Mouse (Mus musculus) liver, embryonic 14.5 days (tissue): Measurements from ENCODE around the gene Arrdc2. TPM values are rescaled to one million over a fixed set of nuclear protein-coding genes. Genes with fewer than 3 reads are reported as not detected.

Experiments used
- ATAC-seq: fragments of 200-750 bp; cut with Nextera tagmentation; 2 replicates; pipeline ENCODE4 v1.8.0; 2017; ENCODE audit warnings: moderate number of reproducible peaks, mild to moderate bottlenecking, moderate library complexity; ENCODE audit not compliant: insufficient read depth
- DNase-seq, 3 experiments: peaks; one replicate each; pipeline ENCODE4 v3.0.0-alpha.2; 2012 to 2013; ENCODE audit warnings: low read depth in 3 of 3, low spot score in 3 of 3
- H3K27ac ChIP-seq: fragments of 300-500 bp; sonication (generic); 2 replicates; pipeline ENCODE4 v1.5.1; 2014; ENCODE audit warnings: moderate library complexity, mild to moderate bottlenecking, control low read depth, inconsistent platforms
- H3K27me3 ChIP-seq: fragments of 300-500 bp; sonication (generic); 2 replicates; pipeline ENCODE4 v1.6.1; 2014; ENCODE audit warnings: mild to moderate bottlenecking, low read length, moderate library complexity; ENCODE audit not compliant: control insufficient read depth, insufficient read depth
- H3K36me3 ChIP-seq: fragments of 300-500 bp; sonication (generic); replicated peaks from 2 replicates; pipeline ENCODE4 v1.6.1; 2014; ENCODE audit warnings: low read depth; ENCODE audit not compliant: control insufficient read depth, insufficient read depth
- H3K4me1 ChIP-seq, 2 experiments: fragments of 200-500 bp in 1 of 2; fragments of 300-500 bp in 1 of 2; sonication (generic) in 1 of 2; replicated peaks; 2 replicates each; pipeline ENCODE4 v1.6.1; 2012 to 2014; ENCODE audit warnings: antibody characterized with exemption in 1 of 2, inconsistent platforms in 1 of 2, low read length in 1 of 2; ENCODE audit not compliant: control insufficient read depth in 2 of 2, insufficient read depth in 2 of 2
- H3K4me2 ChIP-seq: fragments of 300-500 bp; sonication (generic); 2 replicates; pipeline ENCODE4 v1.6.1; 2014; ENCODE audit warnings: low read depth, mild to moderate bottlenecking, control low read depth, moderate library complexity
- H3K4me3 ChIP-seq, 2 experiments: fragments of 200-500 bp in 1 of 2; fragments of 300-500 bp in 1 of 2; sonication (generic) in 1 of 2; 2 replicates each; pipeline ENCODE4 v1.5.1; 2012 to 2014; ENCODE audit warnings: low read depth in 2 of 2, low read length in 2 of 2, mild to moderate bottlenecking in 2 of 2, control low read depth in 1 of 2, inconsistent platforms in 1 of 2, moderate library complexity in 1 of 2; ENCODE audit not compliant: insufficient read depth in 1 of 2
- H3K9ac ChIP-seq: fragments of 300-500 bp; sonication (generic); replicated peaks from 2 replicates; pipeline ENCODE4 v1.6.1; 2014; ENCODE audit warnings: mild to moderate bottlenecking, control low read depth, moderate library complexity
- H3K9me3 ChIP-seq: fragments of 300-500 bp; sonication (generic); 2 replicates; pipeline ENCODE4 v1.6.1; 2016; ENCODE audit warnings: low read length, mixed read lengths; ENCODE audit not compliant: control insufficient read depth
- CTCF ChIP-seq: IDR thresholded peaks from 2 replicates; pipeline ENCODE4 v1.5.1; 2016; ENCODE audit warnings: antibody characterized with exemption, low read depth, control low read depth
- EP300 ChIP-seq: IDR thresholded peaks from 2 replicates; pipeline ENCODE4 v1.6.1; 2016; ENCODE audit warnings: antibody characterized with exemption, low read depth
- WGBS: fragments of 180-500 bp; shearing (Covaris S2); extraction: QIAGEN DNeasy Blood & Tissue Kit; methylation state at CpG from one replicate; pipeline ENCODE4 v1.1.7; 2014; ENCODE audit not compliant: insufficient replicate concordance; 5-methylcytosine and 5-hydroxymethylcytosine counted together
- polyA plus RNA-seq, 2 experiments: library from polyadenylated mRNA; depleted of rRNA in 1 of 2; stranded (reverse) in 1 of 2; unstranded in 1 of 2; fragments of >200 nt; fragmentation: Nextera tagmentation in 1 of 2; extraction: Ambion mirVana in 1 of 2; gene quantifications; 2 replicates each; pipeline versions ENCODE4 v1.2.1 to v1.2.3; 2012 to 2014

The Arrdc2 gene
- polyA plus RNA-seq, 2 experiments, result 9.5 to 33.9 TPM

DNA sequence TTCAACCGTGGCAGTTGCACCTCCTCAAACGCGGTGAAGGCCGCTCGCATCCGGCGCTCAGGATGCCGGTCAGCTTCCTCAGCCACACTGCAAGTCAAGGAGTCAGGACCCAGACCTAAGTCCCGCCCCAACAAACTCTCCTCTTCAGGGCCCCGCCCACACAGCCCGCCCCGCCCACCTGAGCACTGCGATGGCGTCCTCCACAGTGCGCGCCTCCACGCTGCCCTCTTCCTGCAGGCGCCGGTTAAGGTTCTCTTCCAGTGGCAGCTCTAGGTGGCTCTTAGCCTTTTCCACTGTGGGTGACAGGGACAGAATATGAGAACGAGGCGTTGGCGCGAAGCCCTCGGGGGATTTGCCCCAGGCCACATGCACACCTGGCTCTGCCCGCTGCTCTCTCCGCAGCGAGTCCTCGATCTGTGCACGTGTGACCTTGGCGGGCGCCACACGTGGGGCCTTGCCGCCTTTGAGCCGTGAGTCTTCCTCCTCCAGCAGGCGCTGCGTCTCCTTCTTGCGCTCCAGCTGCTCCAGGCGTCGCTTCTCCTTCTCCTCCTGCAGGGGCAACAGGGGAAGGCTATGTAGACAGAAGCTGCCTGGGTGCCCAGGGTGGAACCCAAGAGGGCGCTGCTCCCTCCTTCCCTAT is 29.2 kb upstream of the Arrdc2 start:
- ATAC-seq, result no peak
- peaks cover 15 to 20% of the 10 kb centered on the region in 2 experiments for H3K4me1 ChIP-seq

GRCm38 (mm10) chr8:70866566-70866965 is 27.0 kb upstream of the Arrdc2 start:
- H3K4me1 ChIP-seq, result peaks cover 15 to 18% of the 10 kb centered on the region in 2 experiments

More for the DNA sequence above, 29.2 kb upstream of the Arrdc2 start:
- peak overlapping the region; percentile 20; the same call in 1 of the 2 replicates for H3K27ac ChIP-seq
- 40% methylated on average over 39 of the region's 40 CpGs for WGBS
- TF ChIP-seq CTCF, result peak; percentile 47; the same call in 1 of the 2 replicates
- no peak for TF ChIP-seq EP300
- peak overlapping the region; percentile 64 for H3K4me2 ChIP-seq
- H3K27me3 ChIP-seq, result peaks cover 16% of the 10 kb centered on the region
- no peaks in the 10 kb centered on the region for H3K9me3 ChIP-seq
- peak; percentile 55 to 64 (median 62) for DNase-seq
- H3K4me3 ChIP-seq, result peak overlapping the region; percentile 2 to 34; a peak in 3 of 4 replicates
- no peaks in the 10 kb centered on the region for H3K36me3 ChIP-seq
- H3K9ac ChIP-seq, result peak overlapping the region; percentile 24; the same call in 1 of the 2 replicates

GRCm38 (mm10) chr8:70866001-70866520 is 26.5 kb upstream of the Arrdc2 start:
- Histone ChIP-seq H3K36me3 (no peaks in the 10 kb centered on the region), H3K27me3 (peaks cover 41% of the 10 kb centered on the region), H3K27ac (peak overlapping the region; percentile 83), H3K4me3 (peak overlapping the region; percentile 49 to 65), H3K4me2 (peak overlapping the region; percentile 76), H3K9me3 (no peaks in the 10 kb centered on the region), H3K4me1 (peaks cover 15 to 18% of the 10 kb centered on the region in 2 experiments), H3K9ac (peak overlapping the region; percentile 29; the same call in 1 of the 2 replicates)
- no peak for DNase-seq
- peak; percentile 19; the same call in 1 of the 2 replicates for ATAC-seq
- TF ChIP-seq EP300 (no peak), CTCF (peak; percentile 25; the same call in 1 of the 2 replicates)
- WGBS, result 11% methylated on average over 12 of the region's 12 CpGs

More at GRCm38 (mm10) chr8:70866566-70866965, 27.0 kb upstream of the Arrdc2 start:
- no peak for ATAC-seq
- no peaks in the 10 kb centered on the region for H3K36me3 ChIP-seq
- TF ChIP-seq CTCF (no peak), EP300 (no peak)
- no peak overlapping the region; a peak in 1 of 4 replicates for H3K4me3 ChIP-seq
- WGBS, result 83% methylated on average over 7 of the region's 7 CpGs
- peak overlapping the region; percentile 83; the same call in 1 of the 2 replicates for H3K27ac ChIP-seq
- no peak for DNase-seq
- H3K4me2 ChIP-seq, result peak overlapping the region; percentile 76
- peaks cover 37% of the 10 kb centered on the region for H3K27me3 ChIP-seq
- H3K9ac ChIP-seq, result no peak overlapping the region
- H3K9me3 ChIP-seq, result no peaks in the 10 kb centered on the region

- Histone ChIP-seq H3K36me3 (no peaks in the 10 kb centered on the region), H3K27ac (peak overlapping the region; percentile 83), H3K27me3 (peaks cover 41% of the 10 kb centered on the region), H3K9me3 (no peaks in the 10 kb centered on the region), H3K9ac (peak overlapping the region; percentile 69), H3K4me1 (peaks cover 15 to 18% of the 10 kb centered on the region in 2 experiments), H3K4me3 (peak overlapping the region; percentile 63 to 65), H3K4me2 (peak overlapping the region; percentile 76)
- DNase-seq (peak; percentile 96 to 100 (median 97)), ATAC-seq (peak; percentile 90)
- WGBS, result under 1% methylated on average over 44 of the region's 46 CpGs
- TF ChIP-seq EP300, result no peak
- no peak for TF ChIP-seq CTCF
Observed at GRCm38 (mm10) chr8:70865350-70866000, 26.0 kb upstream of the Arrdc2 start.
